In genomic region chr10:39266482-39266881, GRCm38 (mm10) we compare ENCODE assay signal across 7 mouse cellular contexts.
A peak's percentile ranks its signal among the peaks of the same experiment; 100 is the strongest.
DNase-seq lines count a peak whose midpoint lies in the region; ATAC-seq lines count a peak whose summit lies in the region.

No protein-coding gene starts in this region.

- H3K4me1 ChIP-seq in hindbrain, embryonic 13.5 days (replicated peaks) = peaks cover 28% of the 10 kb centered on the region

- peak; percentile 80 for ATAC-seq in hindbrain, embryonic 13.5 days (ENCODE audit: low FRiP score)

- H3K9me3 ChIP-seq in hindbrain, embryonic 13.5 days = no peaks in the 10 kb centered on the region

- WGBS in hindbrain, embryonic 13.5 days = 35% methylated on average over 5 of the region's 5 CpGs

- H3K27me3 ChIP-seq in hindbrain, embryonic 13.5 days = no peaks in the 10 kb centered on the region

- H3K9ac ChIP-seq in hindbrain, embryonic 13.5 days = no peak overlapping the region

- peak; percentile 17 for DNase-seq in T-cell, adult 2 months (ENCODE audit: low spot score)
- peak; percentile 26 for DNase-seq in cerebellum, adult 11 months
- DNase-seq in frontal cortex, postnatal 36 days (ENCODE audit: low spot score in 2 of 2) = peak; percentile 54 to 80
- peak; percentile 65 to 79 for DNase-seq in layer of hippocampus, postnatal 10 days (ENCODE audit: low spot score in 2 of 2)
- DNase-seq in lung, postnatal 36 days = peak; percentile 94
- DNase-seq in right cerebral cortex, postnatal 14 days = peak; percentile 59

- no peak overlapping the region for H3K4me3 ChIP-seq in hindbrain, embryonic 13.5 days

- no peaks in the 10 kb centered on the region for H3K36me3 ChIP-seq in hindbrain, embryonic 13.5 days

- H3K4me2 ChIP-seq in hindbrain, embryonic 13.5 days = no peak overlapping the region

- peak overlapping the region; percentile 60 for H3K27ac ChIP-seq in hindbrain, embryonic 13.5 days

Comparison
In these comparisons a context has a peak if more than half of its experiments do, and no peak if none do; other contexts are left out.
1. DNase-seq: peak in every context shown above with its lines; median percentile 94 in lung, postnatal 36 days; 72 in layer of hippocampus, postnatal 10 days; 67 in frontal cortex, postnatal 36 days; 59 in right cerebral cortex, postnatal 14 days; 26 in cerebellum, adult 11 months; 17 in T-cell, adult 2 months.